Mouse (Mus musculus) ovary, adult 18-20 months (tissue): ENCODE data around the gene Tmtc2.

Experiments used
- DNase-seq: peaks from one replicate; pipeline ENCODE4 v3.0.0; 2022; ENCODE audit warnings: low spot score, mixed read lengths

Gene Tmtc2

DNA sequence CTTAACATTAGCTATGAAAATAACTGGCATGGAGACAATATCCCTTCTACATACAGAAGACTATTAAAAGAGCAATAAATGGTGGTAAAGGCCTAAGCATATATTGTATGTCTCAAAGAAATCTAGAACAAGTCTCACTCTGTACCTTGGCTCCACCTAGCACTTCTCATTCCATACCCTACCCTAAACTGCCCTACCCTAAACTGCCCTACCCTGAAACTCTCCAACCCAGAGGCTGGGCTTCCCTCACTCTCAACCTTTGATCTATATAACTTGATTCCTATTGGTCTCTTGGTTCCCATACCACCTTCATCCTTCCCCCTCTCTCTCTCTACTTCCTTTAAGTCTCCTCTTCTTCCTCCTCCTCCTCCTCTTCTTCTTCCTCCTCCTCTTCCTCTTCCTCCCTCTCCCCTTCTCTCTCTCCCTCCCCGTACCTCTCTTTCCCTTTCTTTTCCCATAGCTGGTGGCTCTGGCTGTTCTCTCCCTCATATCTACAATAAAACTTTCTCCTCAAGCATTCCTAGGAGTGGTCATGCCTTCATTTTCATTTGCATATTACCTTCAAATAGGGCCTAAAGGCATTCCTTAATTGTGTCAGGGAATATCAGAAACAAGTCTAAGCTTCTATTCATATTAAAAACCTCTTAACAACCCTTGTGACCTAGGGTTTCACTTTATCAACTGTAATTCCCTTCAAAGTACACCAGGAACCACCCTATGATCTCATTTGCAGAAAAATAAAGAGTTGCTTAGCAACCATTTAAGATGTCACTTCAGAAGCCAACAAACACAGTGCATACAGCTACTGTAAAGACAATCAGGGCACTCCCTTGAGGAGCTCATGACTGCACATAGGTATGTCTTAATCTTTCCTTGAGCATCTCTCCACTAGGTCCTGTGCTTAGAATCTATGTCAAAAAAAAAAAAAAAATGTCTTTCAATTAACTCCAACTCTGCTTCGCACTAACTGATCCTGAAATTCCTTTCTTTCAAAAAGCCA, 29.9 kb downstream of the Tmtc2 start:
- no peak for DNase-seq

DNA sequence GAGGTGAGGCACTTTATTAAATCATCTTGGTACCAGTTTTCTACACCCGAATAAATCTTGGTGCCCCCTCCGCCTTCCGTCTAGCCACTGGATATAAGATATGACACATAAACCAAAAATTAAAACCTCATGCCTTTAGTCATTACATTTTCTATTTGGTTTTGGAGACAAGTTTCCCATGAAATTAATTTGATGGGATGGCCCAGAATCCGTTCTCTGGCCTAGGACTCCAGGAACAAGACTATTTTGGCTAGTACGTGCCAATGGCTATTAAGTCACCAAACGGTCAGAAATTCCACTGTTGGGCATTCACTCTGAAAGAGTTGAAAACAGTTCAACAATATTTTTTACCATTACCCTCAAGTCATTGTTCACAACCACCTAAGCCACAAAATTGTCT, 32.2 kb downstream of the Tmtc2 start:
- DNase-seq = no peak

DNA sequence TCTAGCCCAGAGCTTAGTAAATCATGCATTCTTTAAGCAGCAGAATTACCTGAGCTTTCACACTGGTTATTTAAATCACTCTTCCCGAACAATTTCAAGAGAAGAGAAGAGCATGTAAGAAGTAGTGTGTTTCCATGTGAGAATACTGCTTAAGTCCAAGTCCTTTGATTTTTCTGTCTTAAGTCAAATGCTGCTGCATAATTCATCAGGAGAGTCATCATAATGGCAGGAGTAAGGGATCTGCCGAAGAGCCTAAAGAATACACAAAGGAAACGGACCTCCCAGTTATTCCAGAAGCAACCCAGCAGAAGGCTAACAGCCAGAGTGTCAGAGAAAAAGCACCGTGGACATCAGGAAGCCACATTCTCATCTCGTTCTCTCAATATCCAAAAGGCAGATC, 34.6 kb downstream of the Tmtc2 start:
- DNase-seq = no peak

GRCm38 (mm10) chr10:105536910-105537309, 37.3 kb downstream of the Tmtc2 start:
- no peak for DNase-seq

- no peak for DNase-seq
These were observed 38.4 kb downstream of the Tmtc2 start for GRCm38 (mm10) chr10:105535848-105536247.

GRCm38 (mm10) chr10:105532747-105533146, 41.5 kb downstream of the Tmtc2 start:
- DNase-seq = no peak

GRCm38 (mm10) chr10:105532019-105532525, 42.2 kb downstream of the Tmtc2 start:
- no peak for DNase-seq

DNA sequence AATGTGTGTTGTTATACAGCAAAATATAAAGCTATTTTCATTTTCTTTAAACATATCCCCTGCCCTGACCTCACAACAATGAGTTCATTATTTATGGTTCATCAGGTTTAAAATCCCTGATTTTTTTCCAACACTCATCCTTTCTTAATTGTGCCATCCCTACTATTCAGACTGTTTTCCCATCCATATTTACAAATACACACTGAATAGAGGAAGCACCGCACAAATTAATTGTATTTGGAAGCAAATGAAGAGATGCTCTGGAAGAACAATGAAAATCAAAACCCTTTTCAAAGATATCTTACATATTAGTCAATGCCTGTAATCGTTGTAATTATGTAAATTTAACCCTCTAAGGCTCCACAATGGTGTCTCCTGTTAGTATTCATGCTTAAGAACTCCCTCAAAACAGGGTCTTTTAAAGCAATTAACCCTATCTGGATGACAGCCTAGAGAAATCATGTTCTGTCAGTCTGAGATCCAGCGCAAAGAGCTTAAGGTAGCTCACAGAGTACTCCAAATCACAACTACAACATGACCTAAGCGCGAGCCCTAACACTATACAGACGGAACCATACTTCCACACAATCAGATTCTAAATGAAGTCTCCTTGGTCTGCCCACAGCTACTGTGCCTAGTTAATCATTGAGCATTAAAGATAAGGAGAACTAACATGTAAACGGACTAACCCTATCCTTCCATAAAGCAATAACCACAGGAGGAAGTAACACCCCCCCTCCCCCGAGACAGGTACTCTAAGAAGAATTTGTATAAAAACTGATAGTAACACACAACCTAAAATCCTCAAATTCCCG, 43.0 kb downstream of the Tmtc2 start:
- DNase-seq = no peak

DNA sequence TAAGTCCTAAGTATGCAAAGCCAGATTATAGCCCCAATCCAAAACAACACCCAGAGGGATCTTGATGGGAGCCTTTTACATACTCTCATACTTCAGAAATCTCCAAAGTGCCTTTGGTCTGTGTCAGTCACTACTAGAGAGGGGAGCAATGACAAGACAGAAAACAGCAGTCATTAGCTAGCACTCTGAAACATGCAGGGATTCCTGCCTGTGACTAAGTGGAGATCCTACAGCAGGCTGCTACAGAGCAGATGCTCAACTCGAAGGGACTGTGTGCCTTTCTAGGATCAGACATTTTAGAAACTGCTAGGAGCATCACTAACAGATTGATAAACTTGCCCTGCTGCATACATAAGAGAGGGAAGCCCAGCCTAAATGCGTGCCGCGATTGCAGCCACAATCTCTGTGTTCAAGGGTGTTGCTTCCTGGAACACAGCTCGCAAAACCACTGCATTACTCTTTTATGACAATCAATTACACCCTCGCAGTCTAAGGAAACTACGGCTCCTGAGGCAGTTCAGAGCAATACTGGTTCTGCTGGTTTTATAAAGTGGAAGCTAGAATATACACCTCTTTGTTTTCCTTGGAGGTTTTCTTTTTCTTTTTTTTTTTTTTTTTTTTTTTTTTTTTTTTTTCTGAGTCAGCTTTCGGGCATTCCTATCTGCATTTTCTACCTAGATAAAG, 50.7 kb downstream of the Tmtc2 start:
- no peak for DNase-seq

DNA sequence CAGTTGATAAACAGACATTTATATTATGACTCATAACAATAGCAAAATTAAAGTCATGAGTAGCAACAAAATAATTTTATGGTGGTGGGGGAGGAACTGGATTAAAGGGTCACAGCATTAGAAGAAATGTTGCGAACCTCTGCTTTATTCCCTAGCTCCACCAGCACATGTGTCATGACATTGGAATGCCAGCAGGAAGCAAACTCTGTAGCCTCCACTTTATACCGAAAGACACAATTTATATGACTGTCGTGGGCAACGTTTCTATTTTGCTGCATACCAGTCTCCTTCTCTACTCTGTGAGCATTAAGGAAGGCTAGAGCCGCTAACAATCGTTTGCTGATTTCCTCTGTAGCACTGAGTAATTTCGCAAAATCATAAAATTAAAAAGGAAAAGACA, 51.8 kb downstream of the Tmtc2 start:
- DNase-seq = no peak

- no peak for DNase-seq
These were observed 55.0 kb downstream of the Tmtc2 start for GRCm38 (mm10) chr10:105519154-105519806.

DNA sequence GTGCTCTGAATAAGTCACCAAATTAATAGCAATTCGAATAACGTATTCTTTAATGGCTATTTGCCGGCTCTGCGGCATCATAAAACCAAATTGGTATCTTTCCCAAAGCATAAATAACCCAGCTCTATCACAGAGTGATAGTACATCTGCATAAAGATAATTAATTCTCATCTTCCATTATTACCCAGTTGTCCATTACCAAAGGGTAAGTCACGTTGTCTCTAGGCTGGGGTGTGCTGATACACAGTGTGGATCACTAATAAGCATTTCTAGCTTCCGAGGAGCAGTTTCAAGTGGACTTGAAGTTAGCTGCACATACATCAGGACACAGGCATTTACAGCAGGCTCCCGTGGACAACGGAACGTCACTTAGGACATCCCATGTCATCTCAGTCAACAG, 56.1 kb downstream of the Tmtc2 start:
- no peak for DNase-seq

GRCm38 (mm10) chr10:105513777-105514322, 60.4 kb downstream of the Tmtc2 start:
- DNase-seq = no peak

- no peak for DNase-seq
These were observed 64.4 kb downstream of the Tmtc2 start for GRCm38 (mm10) chr10:105509896-105510272.

DNA sequence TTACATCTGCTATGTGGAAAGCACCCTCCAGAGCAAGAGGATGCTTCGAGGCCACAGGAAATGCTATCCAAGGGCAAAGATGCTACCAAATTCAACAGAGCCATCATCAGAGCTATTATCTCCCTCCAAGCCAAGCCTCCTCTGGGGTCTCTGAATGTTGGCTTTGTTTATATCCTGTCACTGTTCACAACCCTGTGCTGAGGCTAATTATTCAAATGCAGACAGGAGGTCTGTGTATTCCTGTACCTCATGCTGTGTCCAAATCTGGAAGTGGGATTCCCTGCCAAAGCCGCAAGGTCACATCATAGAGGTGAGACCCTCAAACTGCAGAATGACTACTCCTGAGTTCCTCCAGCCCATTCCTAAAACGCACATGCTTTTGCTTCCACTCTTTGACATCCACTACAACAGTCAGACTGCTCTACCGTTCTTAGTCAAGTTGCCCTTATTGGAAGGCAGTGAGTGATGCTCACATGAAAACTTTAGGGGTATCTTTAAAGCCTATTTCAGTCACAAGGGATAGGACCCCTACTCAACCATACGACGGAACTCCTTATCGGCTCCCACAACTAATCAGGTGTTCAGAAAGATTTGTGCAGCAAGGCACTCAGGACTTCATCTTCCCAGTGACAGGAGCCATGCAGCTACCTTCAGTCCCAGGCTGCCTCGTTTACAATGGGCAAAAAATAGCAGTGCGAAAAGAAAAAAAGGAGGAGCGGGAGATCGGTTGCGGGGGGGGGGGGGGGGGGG, 64.9 kb downstream of the Tmtc2 start:
- no peak for DNase-seq

- no peak for DNase-seq
These were observed 66.1 kb downstream of the Tmtc2 start for GRCm38 (mm10) chr10:105507982-105508786.

GRCm38 (mm10) chr10:105506046-105506445, 68.2 kb downstream of the Tmtc2 start:
- DNase-seq = no peak

- DNase-seq = no peak
These were observed 69.8 kb downstream of the Tmtc2 start for GRCm38 (mm10) chr10:105504472-105504871.

- no peak for DNase-seq
These were observed 72.5 kb downstream of the Tmtc2 start for GRCm38 (mm10) chr10:105501736-105502135.

GRCm38 (mm10) chr10:105500482-105500881, 73.8 kb downstream of the Tmtc2 start:
- DNase-seq = no peak
